In the genomic region with DNA sequence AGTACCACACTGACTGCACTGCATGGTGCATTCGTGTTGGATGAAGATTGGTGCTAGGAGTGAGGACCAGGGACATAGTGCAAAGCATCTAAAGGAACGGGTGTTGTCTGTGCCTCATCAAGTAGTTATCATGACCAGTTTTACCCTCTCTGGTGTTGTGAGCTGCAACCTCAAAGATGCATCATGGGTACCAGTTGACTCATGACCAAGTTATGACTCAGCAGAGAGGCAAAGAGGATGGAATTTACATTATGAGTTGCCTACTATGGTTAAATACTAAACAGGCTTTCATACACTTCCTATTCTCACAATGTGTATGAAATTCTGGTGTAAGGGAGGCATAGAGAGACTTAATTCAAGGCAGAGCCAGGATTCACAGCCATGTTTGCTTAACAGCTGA, we compare ENCODE assay signal across 15 mouse cellular contexts. TPM values are rescaled to one million over a fixed set of nuclear protein-coding genes. Genes with fewer than 3 reads are reported as not detected.
"Had no signal": no experiment of that assay in that cellular context is flagged by ENCODE, and none has a peak within 500 bp of the region (broad histone marks: within the 10 kb centered on the region; RNA-seq: fewer than 3 reads in every experiment).

No protein-coding gene starts in this region.

- H3K27me3 ChIP-seq: neural tube, embryonic 12.5 days had no signal

- DNase-seq: kidney, adult 9 months; kidney, postnatal 36 days; left cerebral cortex, postnatal 4 days; lung, adult 18-20 months; midbrain, embryonic 14.5 days; right cerebral cortex, adult 18-20 months; thymus, postnatal 4 days had no signal

- H3K27ac ChIP-seq: kidney, postnatal 0 days; limb, embryonic 13.5 days; liver, embryonic 14.5 days; neural tube, embryonic 12.5 days; stomach, postnatal 0 days had no signal

- H3K9ac ChIP-seq: limb, embryonic 13.5 days; liver, embryonic 14.5 days; neural tube, embryonic 12.5 days had no signal

- H3K36me3 ChIP-seq: limb, embryonic 13.5 days; neural tube, embryonic 12.5 days had no signal

- H3K4me3 ChIP-seq: limb, embryonic 13.5 days; neural tube, embryonic 12.5 days had no signal

RNA-seq across cellular contexts. Expression of a gene that starts 47.4 kb away (rescaled TPM):
- total RNA-seq: layer of hippocampus, postnatal 10 days; left cerebral cortex, postnatal 4 days; liver, adult 2 months; monocyte, adult 5-6 weeks had no signal
- polyA plus RNA-seq: liver, adult 2 months; liver, embryonic 14.5 days; midbrain, embryonic 14.5 days had no signal
